Mouse (Mus musculus): ENCODE results near the gene As3mt. TPM values are rescaled to one million over a fixed set of nuclear protein-coding genes. Genes with fewer than 3 reads are reported as not detected.
A peak's percentile ranks its signal among the peaks of the same experiment; 100 is the strongest.

Gene As3mt
- 10 to 100 TPM; 73.6 to 79.9 TPM for total RNA-seq (2021)
- long read RNA-seq, experiment 1, transcript As3mt-201 (11 exons, 1,736 nt): major isoform, 81 of 142 reads
- long read RNA-seq, experiment 1, transcript As3mt-207 (9 exons, 1,719 nt): minor isoform, 5 of 142 reads
- long read RNA-seq, experiment 1, partial matches to known transcripts: 32 of 142 reads
- long read RNA-seq, experiment 1, other reads (novel, unspliced or antisense): 22 of 142 reads
- long read RNA-seq, experiment 2, transcript As3mt-201 (11 exons, 1,736 nt): major isoform, 63 of 120 reads
- long read RNA-seq, experiment 2, partial matches to known transcripts: 32 of 120 reads
- long read RNA-seq, experiment 2, other reads (novel, unspliced or antisense): 19 of 120 reads

- peak; percentile 78 to 85 for DNase-seq
- intact Hi-C loops (cut with DNase I): loop anchor here (2.0 kb wide), 1 partner anchor 17 kb away; no protein-coding TSS in a partner anchor
Measured at GRCm38 (mm10) chr19:46707296-46708151, at the start of gene As3mt. As3mt (plus strand) TSS chr19:46707458.

GRCm38 (mm10) chr19:46658348-46658747 lies 48.9 kb upstream of the As3mt start:
- intact Hi-C loops (cut with DNase I): no loop called here
- DNase-seq: no peak

- intact Hi-C loops (cut with DNase I): no loop called here
- no peak for DNase-seq
Measured at GRCm38 (mm10) chr19:46658851-46659250, 48.4 kb upstream of the As3mt start.

- no peak for DNase-seq
- intact Hi-C loops (cut with DNase I): no loop called here
Measured at GRCm38 (mm10) chr19:46661511-46661910, 45.7 kb upstream of the As3mt start.

GRCm38 (mm10) chr19:46662214-46662613 lies 45.0 kb upstream of the As3mt start:
- intact Hi-C loops (cut with DNase I): no loop called here
- no peak for DNase-seq

GRCm38 (mm10) chr19:46662784-46663183 lies 44.5 kb upstream of the As3mt start:
- intact Hi-C loops (cut with DNase I): no loop called here
- DNase-seq: no peak

GRCm38 (mm10) chr19:46665474-46665873 lies 41.8 kb upstream of the As3mt start:
- intact Hi-C loops (cut with DNase I): no loop called here
- DNase-seq: no peak

- intact Hi-C loops (cut with DNase I): no loop called here
- DNase-seq: no peak
Measured at GRCm38 (mm10) chr19:46667300-46667699, 40.0 kb upstream of the As3mt start.

- DNase-seq: no peak
- intact Hi-C loops (cut with DNase I): no loop called here
Measured at GRCm38 (mm10) chr19:46668263-46668662, 39.0 kb upstream of the As3mt start.

- DNase-seq: no peak
- intact Hi-C loops (cut with DNase I): loop anchor here (1.0 to 10.0 kb wide), 4 partner anchors 70 to 375 kb away; no protein-coding TSS in a partner anchor
Measured at GRCm38 (mm10) chr19:46669802-46670201, 37.5 kb upstream of the As3mt start.

- peak; percentile 74 to 83 for DNase-seq
- intact Hi-C loops (cut with DNase I): loop anchor here (1.0 to 10.0 kb wide), 4 partner anchors 70 to 374 kb away; no protein-coding TSS in a partner anchor
Measured at GRCm38 (mm10) chr19:46670691-46671090, 36.6 kb upstream of the As3mt start.

GRCm38 (mm10) chr19:46672766-46673418 lies 34.4 kb upstream of the As3mt start, which contains the start of gene Cyp17a1:
Cyp17a1 (minus strand) TSS chr19:46673172.
- DNase-seq: no peak
- intact Hi-C loops (cut with DNase I): loop anchor here (10.0 kb wide), 2 partner anchors 322 to 372 kb away; no protein-coding TSS in a partner anchor

- intact Hi-C loops (cut with DNase I): loop anchor here (10.0 kb wide), 2 partner anchors 319 to 369 kb away; no protein-coding TSS in a partner anchor
- no peak for DNase-seq
Measured at GRCm38 (mm10) chr19:46675641-46676040, 31.6 kb upstream of the As3mt start.

GRCm38 (mm10) chr19:46679720-46680383 lies 27.4 kb upstream of the As3mt start:
- no peak for DNase-seq
- intact Hi-C loops (cut with DNase I): loop anchor here (10.0 kb wide), 2 partner anchors 315 to 365 kb away; no protein-coding TSS in a partner anchor

- intact Hi-C loops (cut with DNase I): loop anchor here (2.0 kb wide), 1 partner anchor 17 kb away; the partner anchor contains the start of gene As3mt
- DNase-seq: peak; percentile 83 to 87
Measured at GRCm38 (mm10) chr19:46689460-46690372, 17.5 kb upstream of the As3mt start, which contains the start of gene Borcs7. Borcs7 (plus strand) TSS chr19:46689906.

- DNase-seq: no peak
- intact Hi-C loops (cut with DNase I): loop anchor here (2.0 kb wide), 1 partner anchor 16 kb away; the partner anchor contains the start of gene As3mt
Measured at GRCm38 (mm10) chr19:46690387-46690786, 16.9 kb upstream of the As3mt start.

- intact Hi-C loops (cut with DNase I): loop anchor here (2.0 kb wide), 1 partner anchor 16 kb away; the partner anchor contains the start of gene As3mt
- DNase-seq: no peak
Measured at GRCm38 (mm10) chr19:46691078-46691477, 16.2 kb upstream of the As3mt start.

GRCm38 (mm10) chr19:46693146-46693545 lies 14.1 kb upstream of the As3mt start:
- no peak for DNase-seq
- intact Hi-C loops (cut with DNase I): no loop called here

Measured in heart, postnatal 14 days (tissue).